Mouse (Mus musculus): ENCODE data around the gene Lrrc4c.

Gene Lrrc4c

DNA sequence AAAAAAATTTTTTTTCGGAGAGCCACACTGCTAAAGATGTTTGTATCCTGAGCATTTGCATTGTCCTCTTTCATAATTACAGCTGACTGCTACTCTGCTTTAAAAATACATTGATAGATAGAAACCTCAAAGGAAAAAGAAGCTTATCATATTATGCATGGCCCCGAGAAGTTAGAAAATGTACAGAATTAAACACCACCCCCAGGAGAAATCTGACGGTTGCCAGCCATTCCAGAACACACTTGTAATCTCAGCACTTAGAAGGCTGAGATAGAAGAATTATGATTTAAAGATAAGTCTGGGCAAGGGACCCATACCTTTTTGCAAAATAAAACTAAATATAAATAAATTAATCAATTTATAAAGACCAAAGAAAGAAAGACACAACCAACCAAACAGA is 1268.4 kb downstream of the Lrrc4c start:
- no peak for DNase-seq (ENCODE audit: low read depth in 2 of 2, low spot score in 2 of 2)

DNA sequence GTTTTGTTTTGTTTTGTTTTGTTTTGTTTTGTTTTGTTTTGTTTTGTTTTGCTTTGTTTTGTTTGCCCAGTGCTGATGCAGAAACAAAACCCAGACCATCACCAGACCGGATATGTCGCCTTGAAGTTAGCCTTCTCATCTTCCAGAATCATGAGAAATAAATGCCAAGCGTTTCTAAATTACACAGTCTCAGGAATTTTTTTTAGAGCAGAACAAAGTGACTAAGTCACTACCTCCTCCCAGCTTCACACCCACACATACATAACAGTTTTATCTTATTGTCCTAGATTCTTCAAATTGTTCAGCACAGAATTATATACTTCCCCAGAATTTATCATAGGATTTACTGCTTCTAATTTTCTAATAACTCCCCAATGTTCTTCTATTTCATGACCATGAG is 1272.6 kb downstream of the Lrrc4c start:
- no peak for DNase-seq (ENCODE audit: low read depth in 2 of 2, low spot score in 2 of 2)

DNA sequence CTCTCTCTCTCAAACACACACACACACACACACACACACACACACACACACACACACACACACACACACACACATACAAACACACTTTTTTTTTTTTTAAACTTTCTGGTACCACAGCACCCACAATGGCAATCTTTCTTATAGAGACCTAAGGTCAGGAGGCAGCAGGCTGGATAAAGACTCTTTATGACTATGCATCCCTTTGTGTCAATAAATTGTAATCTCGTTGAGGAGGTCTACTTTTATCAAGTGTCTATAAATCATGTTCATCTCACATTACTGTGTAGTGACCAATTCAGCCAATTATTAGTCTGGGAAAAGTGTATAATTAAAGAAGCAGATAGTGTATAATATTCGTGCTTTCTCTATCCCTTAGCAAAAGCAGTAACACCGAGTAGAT is 1286.2 kb downstream of the Lrrc4c start:
- DNase-seq (ENCODE audit: low read depth in 2 of 2, low spot score in 2 of 2) = no peak

DNA sequence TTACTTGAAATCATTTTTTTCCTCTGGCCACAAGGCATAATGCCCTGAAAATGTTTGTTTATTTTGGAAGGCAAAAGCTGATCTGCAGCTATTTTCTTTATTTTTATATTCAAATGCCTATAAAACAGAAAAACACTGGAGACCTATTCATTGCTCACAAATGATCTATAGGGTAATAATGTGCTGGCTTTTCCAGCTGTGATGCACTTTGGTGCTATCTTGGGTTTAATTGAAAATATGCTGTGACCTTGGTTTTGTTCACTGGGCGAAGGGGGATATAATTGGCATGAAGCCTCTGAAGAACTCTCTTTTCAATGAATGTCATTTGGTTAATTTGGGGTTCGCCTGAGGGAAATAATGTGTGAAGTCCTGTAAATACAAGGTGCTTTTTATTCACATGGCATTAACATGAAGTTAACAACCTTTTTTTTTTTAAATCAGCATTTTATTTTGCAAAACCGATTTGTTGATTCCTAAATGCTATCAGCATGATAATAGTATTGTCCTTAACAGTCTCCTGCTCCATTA is 1286.8 kb downstream of the Lrrc4c start:
- no peak for DNase-seq (ENCODE audit: low read depth in 2 of 2, low spot score in 2 of 2)

DNA sequence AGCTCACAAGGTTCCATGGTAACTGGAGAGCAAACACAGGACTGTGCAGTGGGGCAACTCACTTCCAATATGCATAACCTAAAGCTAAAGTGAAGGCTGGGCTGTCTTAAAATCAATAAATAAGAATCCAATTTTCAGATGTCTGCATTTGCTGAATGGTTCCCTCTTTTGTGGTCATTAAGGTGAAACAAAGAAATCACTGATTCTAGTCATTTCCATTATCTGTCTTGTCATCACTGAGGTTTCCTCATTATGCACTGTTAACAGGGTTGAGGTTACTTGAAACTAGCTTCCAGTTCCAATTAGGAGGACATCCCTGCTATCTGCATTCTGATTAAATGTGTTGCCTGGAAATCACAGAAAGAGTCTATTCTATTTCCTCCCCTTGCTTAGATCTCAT is 1291.5 kb downstream of the Lrrc4c start:
- DNase-seq (ENCODE audit: low read depth in 2 of 2, low spot score in 2 of 2) = no peak

DNA sequence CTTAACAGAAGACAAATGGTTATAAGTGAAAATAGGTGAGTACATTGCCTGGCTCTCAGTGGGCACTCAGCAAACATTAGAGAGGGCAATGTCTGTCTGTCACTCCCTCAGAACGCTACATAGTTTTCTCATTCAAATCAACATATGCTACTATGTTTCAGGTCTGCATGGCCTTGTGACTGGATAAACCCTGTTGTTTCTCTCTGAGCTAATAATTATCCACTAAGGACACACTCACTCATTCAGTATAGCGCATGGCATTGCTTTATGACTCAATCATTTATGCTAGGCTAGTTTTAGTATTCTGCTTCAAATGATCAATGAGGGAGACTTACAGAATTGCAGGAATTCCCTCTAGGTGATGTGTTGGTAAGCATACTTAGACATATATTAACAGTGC is 1292.6 kb downstream of the Lrrc4c start:
- DNase-seq (ENCODE audit: low read depth in 2 of 2, low spot score in 2 of 2) = no peak

DNA sequence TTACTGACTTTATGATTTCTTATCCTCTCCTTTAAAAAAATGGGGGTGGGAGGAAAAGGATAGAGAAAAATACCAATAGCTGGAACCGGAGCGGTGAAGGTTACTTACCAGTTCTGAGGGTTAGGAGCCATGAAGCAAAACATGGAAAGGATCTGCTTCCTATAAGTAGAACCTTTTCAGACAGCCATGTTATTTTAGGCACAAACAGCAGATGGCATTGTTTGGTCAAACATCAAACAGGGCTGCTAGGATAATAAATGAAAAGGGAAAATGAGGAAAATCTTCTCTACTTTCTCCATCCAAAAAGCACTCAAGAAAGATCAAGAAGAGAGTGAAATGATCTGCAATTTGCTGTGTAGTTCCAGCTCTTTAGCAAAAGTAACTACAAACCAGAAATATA is 1296.8 kb downstream of the Lrrc4c start:
- no peak for DNase-seq (ENCODE audit: low read depth in 2 of 2, low spot score in 2 of 2)

DNA sequence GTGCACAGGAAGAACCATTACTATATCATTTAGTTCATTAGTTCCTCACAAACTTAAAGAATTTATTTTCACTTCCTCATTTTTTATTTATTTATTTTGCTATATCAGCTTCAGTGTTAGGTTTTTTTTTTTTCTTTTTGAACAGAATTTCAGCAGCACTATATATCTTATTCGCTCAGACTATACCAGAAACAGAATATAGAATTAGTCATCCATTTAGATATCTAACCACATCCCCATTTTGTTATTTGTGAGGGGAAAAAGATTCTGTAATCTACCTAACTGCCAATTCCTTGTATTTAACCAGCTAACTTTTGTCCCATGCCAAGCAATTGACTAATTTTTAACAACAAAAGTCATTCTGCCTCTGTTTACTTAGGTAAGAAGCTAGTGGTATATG is 1300.6 kb downstream of the Lrrc4c start:
- no peak for DNase-seq (ENCODE audit: low read depth in 2 of 2, low spot score in 2 of 2)

DNA sequence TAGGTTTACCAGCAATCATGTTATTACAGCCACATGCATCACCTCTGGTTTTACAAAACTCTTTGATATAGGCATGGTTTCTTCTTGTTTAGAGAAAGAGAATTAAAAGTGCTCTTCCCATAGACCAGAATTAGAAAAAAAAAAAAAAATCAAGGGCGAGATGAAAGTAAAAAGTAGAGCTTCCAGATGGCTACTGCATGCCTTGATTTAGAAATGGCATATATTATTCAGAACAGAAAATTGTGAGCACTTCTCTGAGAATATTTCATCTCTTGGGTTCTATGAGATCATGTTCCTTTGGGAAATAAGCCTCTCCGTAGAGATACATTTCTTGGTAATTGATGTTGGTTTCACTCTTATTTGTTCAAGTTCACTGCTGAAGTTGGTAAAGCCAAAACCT is 1322.0 kb downstream of the Lrrc4c start:
- DNase-seq (ENCODE audit: low read depth in 2 of 2, low spot score in 2 of 2) = no peak

DNA sequence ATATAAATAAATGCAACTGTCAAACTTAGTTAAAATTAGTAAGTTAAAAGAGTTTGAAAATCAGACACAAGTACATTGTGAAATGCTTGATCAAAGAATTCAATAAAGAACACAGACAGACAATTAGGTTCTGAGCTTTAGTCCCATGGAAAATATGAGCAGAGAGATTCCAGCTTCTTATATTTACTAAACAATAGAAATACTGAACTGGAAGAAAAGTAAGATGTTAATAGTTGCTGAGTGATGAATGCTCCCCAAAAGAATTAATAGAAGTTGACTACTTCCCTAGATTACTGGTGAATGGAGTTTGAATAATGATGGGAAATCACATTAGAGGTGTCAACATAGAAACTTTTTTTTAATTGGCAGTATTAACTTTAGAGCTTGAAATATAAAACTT is 1323.7 kb downstream of the Lrrc4c start:
- no peak for DNase-seq (ENCODE audit: low read depth in 2 of 2, low spot score in 2 of 2)

DNA sequence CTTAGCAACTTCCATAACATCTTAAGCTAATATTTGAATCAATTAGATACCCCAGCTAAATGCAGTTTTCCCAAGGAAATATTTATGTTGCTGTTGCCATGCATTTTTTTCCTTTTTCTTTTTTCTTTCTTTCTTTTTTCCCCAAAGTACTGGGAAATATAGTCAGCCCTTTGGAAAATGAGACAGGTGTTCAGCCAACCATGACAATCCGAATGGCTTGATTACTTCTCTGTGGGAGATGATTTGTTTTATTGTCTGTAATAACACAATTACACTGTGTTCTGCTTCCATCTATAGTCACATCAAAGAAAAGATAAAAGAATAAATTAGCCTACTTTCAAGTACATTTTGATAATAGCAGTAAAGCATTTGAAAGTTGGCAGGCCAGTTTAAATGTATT is 1334.7 kb downstream of the Lrrc4c start:
- DNase-seq (ENCODE audit: low read depth in 2 of 2, low spot score in 2 of 2) = no peak
